Mouse (Mus musculus): Measurements from ENCODE around the gene E2f2.

E2f2 gene

GRCm38 (mm10) chr4:136176022-136176552 lies 3.9 kb downstream of the E2f2 start:
- DNase-seq (ENCODE audit: low spot score), result no peak

GRCm38 (mm10) chr4:136177244-136177611 lies 5.0 kb downstream of the E2f2 start:
- peak; percentile 48 for DNase-seq (ENCODE audit: low spot score)

GRCm38 (mm10) chr4:136177612-136178474 lies 5.6 kb downstream of the E2f2 start:
- DNase-seq (ENCODE audit: low spot score), result no peak

- DNase-seq (ENCODE audit: low spot score), result no peak
Observed at GRCm38 (mm10) chr4:136178475-136178921, 6.3 kb downstream of the E2f2 start.

- no peak for DNase-seq (ENCODE audit: low spot score)
Observed at GRCm38 (mm10) chr4:136179456-136179855, 7.3 kb downstream of the E2f2 start.

- peak; percentile 91 for DNase-seq (ENCODE audit: low spot score)
Observed at GRCm38 (mm10) chr4:136179998-136180397, 7.8 kb downstream of the E2f2 start.

- peak; percentile 77 for DNase-seq (ENCODE audit: low spot score)
Observed at GRCm38 (mm10) chr4:136180408-136181330, 8.5 kb downstream of the E2f2 start.

GRCm38 (mm10) chr4:136181367-136181766 lies 9.2 kb downstream of the E2f2 start:
- no peak for DNase-seq (ENCODE audit: low spot score)

GRCm38 (mm10) chr4:136185375-136185774 lies 13.2 kb downstream of the E2f2 start:
- no peak for DNase-seq (ENCODE audit: low spot score)

- DNase-seq (ENCODE audit: low spot score), result no peak
Observed at GRCm38 (mm10) chr4:136186315-136186714, 14.1 kb downstream of the E2f2 start.

GRCm38 (mm10) chr4:136186739-136187472 lies 14.7 kb downstream of the E2f2 start:
- no peak for DNase-seq (ENCODE audit: low spot score)

- no peak for DNase-seq (ENCODE audit: low spot score)
Observed at GRCm38 (mm10) chr4:136188973-136189737, 17.0 kb downstream of the E2f2 start.

GRCm38 (mm10) chr4:136189912-136190311 lies 17.7 kb downstream of the E2f2 start:
- DNase-seq (ENCODE audit: low spot score), result no peak

GRCm38 (mm10) chr4:136193571-136193970 lies 21.4 kb downstream of the E2f2 start:
- DNase-seq (ENCODE audit: low spot score), result no peak

- DNase-seq (ENCODE audit: low spot score), result no peak
Observed at GRCm38 (mm10) chr4:136195029-136195428, 22.8 kb downstream of the E2f2 start.

GRCm38 (mm10) chr4:136195629-136196028 lies 23.4 kb downstream of the E2f2 start:
- DNase-seq (ENCODE audit: low spot score), result no peak

- no peak for DNase-seq (ENCODE audit: low spot score)
Observed at GRCm38 (mm10) chr4:136196201-136196600, 24.0 kb downstream of the E2f2 start.

GRCm38 (mm10) chr4:136198846-136199245 lies 26.7 kb downstream of the E2f2 start:
- no peak for DNase-seq (ENCODE audit: low spot score)

- peak; percentile 80 for DNase-seq (ENCODE audit: low spot score)
Observed at GRCm38 (mm10) chr4:136199562-136200292, 27.5 kb downstream of the E2f2 start.

GRCm38 (mm10) chr4:136202509-136202908 lies 30.3 kb downstream of the E2f2 start:
- peak; percentile 96 for DNase-seq (ENCODE audit: low spot score)
